Comparison of ENCODE assay signal across 7 mouse cellular contexts in genomic region chr1:170588879-170589218, GRCm38 (mm10). TPM values are rescaled to one million over a fixed set of nuclear protein-coding genes. Genes with fewer than 3 reads are reported as not detected.
A peak's percentile ranks its signal among the peaks of the same experiment; 100 is the strongest.
DNase-seq lines count a peak whose midpoint lies in the region; ATAC-seq and TF ChIP-seq lines count a peak whose summit lies in the region.

No protein-coding gene starts in this region.

- H3K27ac ChIP-seq in spleen, adult 2 months (ENCODE audit: insufficient read depth, low read length): no peak overlapping the region
- no peak overlapping the region for H3K27ac ChIP-seq in embryonic fibroblast, embryonic 13.5 days (ENCODE audit: insufficient read depth, low read length)
- H3K27ac ChIP-seq in kidney, embryonic 14.5 days (ENCODE audit: low read depth, low read length): no peak overlapping the region
- no peak overlapping the region for H3K27ac ChIP-seq in midbrain, embryonic 13.5 days

- H3K4me2 ChIP-seq in kidney, embryonic 14.5 days (replicated peaks; ENCODE audit: low read depth, low read length): peak overlapping the region; percentile 94
- H3K4me2 ChIP-seq in midbrain, embryonic 13.5 days (replicated peaks): peak overlapping the region; percentile 86

- 24% methylated on average over 8 of the region's 8 CpGs for WGBS in spleen, adult 2 months
- WGBS in kidney, embryonic 14.5 days: 4% methylated on average over 8 of the region's 8 CpGs
- 6% methylated on average over 8 of the region's 8 CpGs for WGBS in midbrain, embryonic 13.5 days

- TF ChIP-seq CTCF in spleen, adult 2 months (IDR thresholded peaks at IDR 0.05; ENCODE audit: extremely low read depth, insufficient read depth, insufficient read length, insufficient replicate concordance): no peak
- no peak for TF ChIP-seq CTCF in embryonic fibroblast, embryonic 13.5 days (IDR thresholded peaks at IDR 0.05; ENCODE audit: borderline replicate concordance, insufficient read depth, low read length)

- 0 out of 2 replicates have a peak, but pooled peaks cover 3% of the 10 kb centered on the region for H3K9me3 ChIP-seq in kidney, embryonic 14.5 days (ENCODE audit: control insufficient read depth, low read length)
- H3K9me3 ChIP-seq in midbrain, embryonic 13.5 days: no peaks in the 10 kb centered on the region

- intact Hi-C loops in left cerebral cortex, postnatal 14 days (cut with DNase I): loop anchor here (5.0 to 10.0 kb wide), 2 partner anchors 82 to 294 kb away; no protein-coding TSS in a partner anchor

- H3K9ac ChIP-seq in kidney, embryonic 14.5 days (ENCODE audit: low read depth, low read length): peak overlapping the region; percentile 82
- peak overlapping the region; percentile 75 for H3K9ac ChIP-seq in midbrain, embryonic 13.5 days (replicated peaks)

- DNase-seq in spleen, adult 2 months (ENCODE audit: low read depth in 1 of 2, low spot score in 2 of 2): no peak
- no peak for DNase-seq in spleen, adult 12 weeks (ENCODE audit: low spot score)
- no peak for DNase-seq in left cerebral cortex, postnatal 14 days (ENCODE audit: low spot score in 2 of 2)
- DNase-seq in spleen, postnatal 14 days (ENCODE audit: low spot score in 2 of 2): no peak

- ATAC-seq in kidney, embryonic 14.5 days (ENCODE audit: low FRiP score, low TSS enrichment): 0 out of 2 replicates have a peak, but pooled peaks have one; percentile 3
- no peak; the same call in 1 of the 2 replicates for ATAC-seq in midbrain, embryonic 13.5 days

- TF ChIP-seq POLR2A in spleen, adult 2 months (IDR thresholded peaks at IDR 0.05; ENCODE audit: low read depth, low read length): no peak
- no peak for TF ChIP-seq POLR2A in embryonic fibroblast, embryonic 13.5 days (IDR thresholded peaks at IDR 0.05; ENCODE audit: low read depth, low read length)

- no peaks in the 10 kb centered on the region for H3K36me3 ChIP-seq in spleen, adult 2 months (ENCODE audit: control insufficient read depth, insufficient read depth, low read length)
- H3K36me3 ChIP-seq in kidney, embryonic 14.5 days (ENCODE audit: control insufficient read depth, insufficient read depth, low read length): no peaks in the 10 kb centered on the region
- H3K36me3 ChIP-seq in midbrain, embryonic 13.5 days: peaks cover 10% of the 10 kb centered on the region; the same call in 1 of the 2 replicates

- peaks cover 8% of the 10 kb centered on the region for H3K27me3 ChIP-seq in spleen, adult 2 months (ENCODE audit: control insufficient read depth, insufficient read depth, low read length)
- no peaks in the 10 kb centered on the region for H3K27me3 ChIP-seq in kidney, embryonic 14.5 days (ENCODE audit: control insufficient read depth, insufficient read depth, low read length)
- peaks cover 23% of the 10 kb centered on the region; the same call in 1 of the 2 replicates for H3K27me3 ChIP-seq in midbrain, embryonic 13.5 days

- peak overlapping the region; percentile 54 for H3K4me3 ChIP-seq in spleen, adult 2 months (ENCODE audit: extremely low read depth, insufficient read depth, insufficient read length)
- peak overlapping the region; percentile 55 for H3K4me3 ChIP-seq in embryonic fibroblast, embryonic 13.5 days (ENCODE audit: insufficient read depth, low read length)
- peak overlapping the region; percentile 83 for H3K4me3 ChIP-seq in kidney, embryonic 14.5 days (ENCODE audit: low read length)
- peak overlapping the region; percentile 63 for H3K4me3 ChIP-seq in midbrain, embryonic 13.5 days (replicated peaks)

- peaks cover 5% of the 10 kb centered on the region for H3K4me1 ChIP-seq in spleen, adult 2 months (ENCODE audit: control insufficient read depth, insufficient read depth, insufficient read length)
- no peaks in the 10 kb centered on the region for H3K4me1 ChIP-seq in embryonic fibroblast, embryonic 13.5 days (ENCODE audit: control insufficient read depth, insufficient read depth, low read length)
- H3K4me1 ChIP-seq in kidney, embryonic 14.5 days (ENCODE audit: control insufficient read depth, insufficient read depth, low read length): peaks cover 11% of the 10 kb centered on the region
- peaks cover 14% of the 10 kb centered on the region for H3K4me1 ChIP-seq in midbrain, embryonic 13.5 days (replicated peaks)

RNA-seq across cellular contexts. Expression of gene Nos1ap, which starts 0.8 kb away (rescaled TPM):
- polyA plus RNA-seq in spleen, adult 2 months (2012; rRNA removed): 8.1 and 11.9 TPM in 2 replicates
- 1.6 and 3.5 TPM in 2 replicates for polyA plus RNA-seq in embryonic fibroblast, embryonic 13.5 days (2011; ENCODE audit: insufficient read length, low read depth, missing spikeins)
- polyA plus RNA-seq in kidney, embryonic 14.5 days (2014; fragmentation: Nextera tagmentation; extraction: Ambion mirVana): 13.9 and 16.6 TPM in 2 replicates
- 16.4 and 17.2 TPM in 2 replicates for polyA plus RNA-seq in midbrain, embryonic 13.5 days (2015; fragmentation: Nextera tagmentation; extraction: Ambion mirVana)
- total RNA-seq in left cerebral cortex, postnatal 14 days (2021): 100 to 1,000 TPM; 140 to 141 TPM

RNA-seq across cellular contexts. Expression of gene Olfml2b, which starts 55.5 kb away (rescaled TPM):
- polyA plus RNA-seq in spleen, adult 2 months (2012; rRNA removed): 4.0 and 6.5 TPM in 2 replicates
- polyA plus RNA-seq in embryonic fibroblast, embryonic 13.5 days (2011; ENCODE audit: insufficient read length, low read depth, missing spikeins): 59.1 and 62.1 TPM in 2 replicates
- polyA plus RNA-seq in kidney, embryonic 14.5 days (2014; fragmentation: Nextera tagmentation; extraction: Ambion mirVana): 4.2 and 6.0 TPM in 2 replicates
- 3.8 and 4.3 TPM in 2 replicates for polyA plus RNA-seq in midbrain, embryonic 13.5 days (2015; fragmentation: Nextera tagmentation; extraction: Ambion mirVana)
- 1 to 10 TPM; 5.3 to 6.6 TPM for total RNA-seq in left cerebral cortex, postnatal 14 days (2021)
